Mouse (Mus musculus) mammary gland, adult 2 months (tissue): ENCODE measurements around the gene Inhbb. TPM values are rescaled to one million over a fixed set of nuclear protein-coding genes. Genes with fewer than 3 reads are reported as not detected.

Experiments
- polyA plus RNA-seq: library from polyadenylated mRNA; depleted of rRNA; stranded (reverse); fragments of >200 nt; gene quantifications from 2 replicates; pipeline ENCODE4 v1.2.3, GENCODE M21; 2012; ENCODE audit warnings: low replicate concordance; rRNA removed

Gene Inhbb
- polyA plus RNA-seq = 24.7 and 63.7 TPM in 2 replicates

GRCm38 (mm10) chr1:119421576-119422421 is at the start of gene Inhbb:
Gene Inhbb, minus strand, starts transcription at chr1:119422248.

Other genes with a start within 250 kb of the Inhbb start
- 31.8 and 33.1 TPM in 2 replicates for gene Ralb, start 82.5 kb upstream of the Inhbb start, polyA plus RNA-seq
- 26.5 and 34.4 TPM in 2 replicates for gene Tmem185b, start 103.9 kb upstream of the Inhbb start, polyA plus RNA-seq
- gene Epb41l5, start 226.8 kb upstream of the Inhbb start, polyA plus RNA-seq = 2.2 and 3.9 TPM in 2 replicates